Mouse (Mus musculus) kidney, adult 8-10 months (tissue): ENCODE data around the gene Gm26620.
A peak's percentile ranks its signal among the peaks of the same experiment; 100 is the strongest.

Experiments used
- DNase-seq, 2 experiments: peaks; one replicate each; pipeline ENCODE4 v3.0.0; 2022

The Gm26620 gene

DNA sequence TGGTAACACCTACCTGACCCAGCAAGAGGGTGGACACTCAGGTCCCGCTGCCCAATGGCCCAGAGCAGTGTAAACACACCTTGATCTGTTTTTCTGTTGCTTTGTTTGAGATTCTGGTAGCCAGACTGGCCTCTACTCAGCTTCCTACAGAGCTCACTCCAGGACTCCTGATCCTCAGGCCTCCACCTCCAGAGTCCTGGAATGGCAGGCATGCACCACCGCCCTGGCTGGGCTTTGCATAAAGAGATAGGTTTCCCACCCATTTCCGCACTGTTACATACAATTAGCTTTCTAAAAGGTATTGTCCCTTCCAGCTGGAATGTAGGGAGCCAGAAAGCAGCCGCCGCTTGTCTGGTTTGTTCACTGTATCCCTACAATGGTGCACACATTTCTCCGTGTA is 13.5 kb upstream of the Gm26620 start:
- no peak for DNase-seq

DNA sequence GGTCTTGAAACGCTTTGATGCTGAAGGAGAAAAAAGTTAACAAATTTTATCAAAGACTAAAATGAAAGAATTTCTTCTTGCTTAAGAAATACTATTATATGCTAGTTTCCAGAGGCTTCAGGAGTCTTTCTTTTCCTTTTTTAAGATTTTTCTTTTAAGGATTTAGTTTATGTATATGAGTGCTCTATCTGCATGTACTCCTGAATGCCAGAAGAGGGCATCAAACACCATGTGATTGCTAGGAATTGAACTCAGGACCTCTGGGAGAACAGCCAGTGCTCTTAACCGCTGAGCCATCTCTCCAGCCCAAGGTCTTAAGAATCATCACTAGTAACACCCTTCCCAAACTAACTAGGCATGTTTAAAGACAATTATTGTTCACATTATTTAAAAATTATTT is 12.9 kb upstream of the Gm26620 start:
- DNase-seq: no peak

GRCm38 (mm10) chr1:170875676-170876075 is 9.2 kb upstream of the Gm26620 start:
- no peak for DNase-seq

DNA sequence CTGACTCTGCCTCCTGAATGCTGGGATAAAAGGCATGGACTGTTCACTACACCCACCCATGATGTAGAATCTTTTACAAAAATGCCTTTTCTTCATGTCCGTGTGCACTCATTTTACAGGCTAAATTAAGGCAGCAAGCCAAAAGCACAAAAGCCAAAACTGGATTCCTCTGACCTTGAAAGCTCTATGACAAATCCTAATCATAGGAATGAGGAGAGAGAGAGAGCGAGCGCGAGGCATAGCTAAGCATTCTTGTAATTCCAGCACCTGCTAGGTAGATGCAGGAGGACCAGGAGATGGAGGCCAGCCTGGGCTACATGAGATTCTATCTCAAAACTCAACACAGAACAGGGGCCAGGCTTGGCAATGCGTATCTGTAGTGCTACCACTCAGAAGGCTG is 8.0 kb upstream of the Gm26620 start:
- no peak for DNase-seq

DNA sequence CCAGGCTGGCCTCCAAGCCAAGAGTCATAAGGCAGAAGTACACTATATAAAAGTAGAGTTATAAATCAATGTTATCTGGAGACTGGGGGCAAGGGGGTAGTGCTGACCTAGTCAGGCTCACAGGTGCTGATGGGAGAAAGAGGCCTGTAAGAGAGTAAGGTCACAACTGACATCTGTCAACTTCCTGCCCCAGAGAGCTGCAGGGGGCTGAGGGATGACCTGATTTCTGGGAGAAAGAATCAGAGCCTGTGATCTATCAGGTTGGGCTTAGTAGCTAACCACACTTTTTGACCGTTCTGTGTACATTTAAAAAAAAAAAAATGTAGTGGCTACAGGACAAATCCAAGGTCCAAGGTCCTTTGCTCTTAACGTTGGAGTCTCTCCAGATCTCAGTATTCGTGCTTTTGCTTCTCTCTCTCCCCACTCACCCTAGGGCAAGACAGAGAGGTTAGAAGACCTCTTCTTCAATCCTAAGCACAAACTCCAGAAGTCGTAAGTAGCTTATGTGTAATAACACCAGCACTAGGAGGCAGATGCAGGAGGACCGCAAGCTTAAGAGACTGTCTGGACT is 1.9 kb upstream of the Gm26620 start:
- peak in 1 of 2 experiments; percentile 59 for DNase-seq

DNA sequence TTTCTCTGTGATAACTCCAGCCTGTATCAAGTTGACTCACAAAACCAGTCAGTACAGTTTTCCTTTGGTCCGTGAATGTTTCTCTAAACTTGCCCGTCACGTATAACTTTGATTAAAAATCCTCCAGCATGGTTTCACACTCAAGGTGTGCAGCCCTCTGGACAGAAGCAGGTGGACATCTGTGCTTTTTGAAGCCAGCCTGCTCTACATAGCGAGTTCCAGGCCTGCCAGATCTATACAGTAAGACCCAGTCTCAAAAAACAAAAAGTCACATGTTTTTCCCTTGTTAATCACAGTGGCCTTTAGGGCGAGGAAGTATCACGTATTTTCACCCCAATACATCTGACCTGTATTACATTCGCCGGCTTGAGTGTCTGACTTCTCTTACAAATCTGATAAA is 475 bp upstream of the Gm26620 start:
- DNase-seq: no peak

DNA sequence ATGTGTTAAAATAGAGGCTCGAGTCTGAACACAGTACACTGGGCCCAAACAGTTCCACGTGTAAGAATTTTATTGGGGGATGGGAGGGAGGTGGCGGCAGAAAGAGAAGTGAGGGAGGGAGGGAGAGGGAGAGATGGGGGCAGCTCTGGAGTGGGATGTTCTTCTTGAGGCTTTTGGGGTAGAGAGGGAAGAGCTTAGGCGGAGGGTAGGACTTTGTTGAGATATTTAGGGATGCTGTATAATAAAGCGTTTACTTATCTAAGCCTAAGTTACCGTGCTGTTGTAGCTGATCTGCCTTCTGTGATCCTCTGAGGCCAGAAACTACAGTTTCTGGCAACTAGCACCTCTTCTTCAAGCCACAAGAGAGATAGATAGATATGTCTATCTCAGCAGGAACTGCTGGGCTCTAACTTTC is 1.2 kb downstream of the Gm26620 start:
- no peak for DNase-seq

- DNase-seq: no peak
Observed at GRCm38 (mm10) chr1:170889310-170889709, 4.4 kb downstream of the Gm26620 start.

DNA sequence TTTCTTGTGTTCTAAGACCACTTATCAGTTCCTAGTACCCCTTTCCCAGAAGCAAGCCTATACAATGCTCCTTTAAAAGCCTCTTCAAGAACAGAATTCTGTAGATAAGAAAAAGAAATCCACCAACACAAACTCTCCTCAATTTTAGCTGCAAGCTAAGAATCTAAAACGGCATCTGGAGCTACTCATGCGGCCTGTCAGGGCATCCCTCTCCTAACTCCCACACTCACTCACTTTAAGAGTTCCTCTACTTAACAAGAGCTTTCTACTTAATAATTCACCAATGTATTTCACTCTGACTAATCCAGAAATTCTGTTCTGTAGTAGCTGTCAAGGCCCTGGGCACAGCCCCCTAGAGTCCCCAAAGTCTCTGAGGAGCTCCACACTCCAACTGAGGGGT is 6.8 kb downstream of the Gm26620 start:
- DNase-seq: no peak

GRCm38 (mm10) chr1:170892279-170892678 is 7.4 kb downstream of the Gm26620 start:
- no peak for DNase-seq

GRCm38 (mm10) chr1:170894603-170895602 is 10.0 kb downstream of the Gm26620 start:
- DNase-seq: peak in 1 of 2 experiments; percentile 22

DNA sequence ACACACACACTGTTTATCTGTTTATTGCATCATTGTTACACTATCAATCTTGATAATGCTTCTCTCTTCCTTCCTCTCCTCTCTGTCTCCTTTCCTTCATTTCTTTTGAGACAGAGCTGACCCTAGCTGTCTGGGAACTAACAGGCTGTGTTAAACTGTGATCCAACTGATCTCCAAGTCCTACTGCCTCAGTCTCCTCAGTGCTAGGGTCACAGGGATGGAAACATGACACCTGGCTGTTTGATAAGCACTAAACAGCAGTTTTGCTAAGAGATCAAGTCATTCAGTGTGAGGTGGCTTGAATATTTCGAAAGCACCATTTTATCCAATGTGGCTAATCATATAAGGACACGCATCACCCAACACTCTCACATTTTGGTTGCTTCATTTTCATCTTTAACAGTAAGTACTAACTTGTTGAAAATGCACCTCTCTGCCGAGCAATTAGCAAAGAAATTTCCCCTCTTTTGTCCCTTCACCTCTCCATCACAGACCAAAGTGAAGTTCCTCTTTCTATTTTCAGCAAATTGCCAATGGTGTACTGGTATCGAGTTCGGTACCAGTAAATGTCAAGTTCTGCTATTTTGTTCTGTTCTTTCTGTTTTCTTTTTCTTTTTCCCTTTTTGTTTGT is 11.9 kb downstream of the Gm26620 start:
- DNase-seq: no peak

DNA sequence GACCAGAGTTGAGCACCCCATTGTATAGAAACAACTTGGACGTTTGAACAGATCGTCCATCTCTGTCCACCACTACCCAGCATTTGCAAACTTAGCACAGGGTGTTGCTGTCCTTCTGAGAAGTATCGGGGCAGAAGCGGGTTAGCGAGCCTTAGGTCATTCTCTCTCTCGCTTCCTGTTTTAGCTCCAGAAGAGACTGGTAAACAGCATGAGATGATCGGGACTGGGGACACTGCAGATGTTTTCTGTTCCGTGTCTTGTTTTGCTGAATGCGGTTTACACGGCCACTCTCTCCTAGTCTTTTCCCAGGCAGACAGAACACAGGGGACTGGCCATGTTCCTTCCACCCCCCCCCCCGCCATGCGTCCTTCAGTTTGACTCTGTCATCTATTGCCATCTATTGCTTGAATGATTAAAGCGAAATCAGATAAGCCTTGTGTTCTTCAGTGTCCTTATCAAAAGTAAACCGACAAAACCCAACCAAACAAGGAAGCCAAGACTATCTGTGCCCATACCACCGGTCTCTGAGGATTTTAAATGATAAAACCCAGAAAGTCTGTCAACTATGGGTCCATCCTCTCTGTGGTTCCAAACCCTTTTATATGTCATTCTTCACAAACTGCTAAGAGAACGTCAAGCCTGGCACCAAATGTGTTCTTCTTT is 13.7 kb downstream of the Gm26620 start:
- no peak for DNase-seq

DNA sequence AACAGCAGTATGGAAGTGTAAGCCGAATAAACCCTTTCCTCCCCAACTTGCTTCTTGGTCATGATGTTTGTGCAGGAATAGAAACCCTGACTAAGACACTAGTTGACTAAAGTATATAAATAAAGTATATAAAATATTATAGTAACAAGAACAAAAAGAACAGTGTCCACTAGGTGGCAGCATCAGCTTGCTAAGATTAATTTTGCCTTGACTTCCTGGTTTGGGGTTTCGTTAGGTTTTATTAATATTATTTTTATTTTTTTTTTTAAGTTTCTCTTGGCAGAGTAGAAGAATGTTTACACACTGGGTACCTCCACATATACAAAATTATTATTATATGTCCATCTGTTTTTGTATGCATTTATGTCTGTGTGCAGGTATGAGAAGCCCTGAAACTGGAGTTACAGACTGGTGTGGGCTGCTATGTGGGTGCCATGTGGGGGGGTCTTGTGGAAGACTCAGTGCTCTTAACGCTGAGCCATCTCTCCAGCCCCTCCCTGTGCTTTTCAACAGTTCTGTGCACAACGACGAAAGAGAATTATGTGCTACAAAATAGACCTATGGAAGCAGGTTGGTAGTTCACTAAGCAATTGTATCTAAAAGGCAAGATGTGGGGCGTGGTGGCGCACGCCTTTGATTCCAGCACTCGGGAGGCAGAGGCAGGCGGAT is 16.1 kb downstream of the Gm26620 start:
- peak; percentile 22 to 59 for DNase-seq

- DNase-seq: peak; percentile 72 to 89
Observed at GRCm38 (mm10) chr1:170901536-170902238, 16.8 kb downstream of the Gm26620 start.

GRCm38 (mm10) chr1:170903485-170903884 is 18.6 kb downstream of the Gm26620 start:
- no peak for DNase-seq

DNA sequence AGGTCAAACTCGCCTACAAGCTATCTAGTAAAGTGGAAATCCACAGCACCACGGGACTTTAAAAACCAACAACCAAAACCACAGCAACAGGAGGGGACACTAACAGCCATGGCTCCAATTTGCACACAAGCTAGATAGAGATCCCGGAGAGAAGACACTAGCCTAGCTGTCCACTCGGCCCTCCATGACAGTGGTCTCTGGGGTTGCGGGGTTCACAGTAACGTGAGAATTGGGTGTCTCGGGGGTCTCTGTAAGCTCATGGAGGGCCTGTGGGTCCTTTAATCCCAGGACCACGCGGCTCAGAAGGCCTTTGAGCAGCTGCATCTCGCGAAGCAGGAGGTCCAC is 22.2 kb downstream of the Gm26620 start:
- DNase-seq: no peak

DNA sequence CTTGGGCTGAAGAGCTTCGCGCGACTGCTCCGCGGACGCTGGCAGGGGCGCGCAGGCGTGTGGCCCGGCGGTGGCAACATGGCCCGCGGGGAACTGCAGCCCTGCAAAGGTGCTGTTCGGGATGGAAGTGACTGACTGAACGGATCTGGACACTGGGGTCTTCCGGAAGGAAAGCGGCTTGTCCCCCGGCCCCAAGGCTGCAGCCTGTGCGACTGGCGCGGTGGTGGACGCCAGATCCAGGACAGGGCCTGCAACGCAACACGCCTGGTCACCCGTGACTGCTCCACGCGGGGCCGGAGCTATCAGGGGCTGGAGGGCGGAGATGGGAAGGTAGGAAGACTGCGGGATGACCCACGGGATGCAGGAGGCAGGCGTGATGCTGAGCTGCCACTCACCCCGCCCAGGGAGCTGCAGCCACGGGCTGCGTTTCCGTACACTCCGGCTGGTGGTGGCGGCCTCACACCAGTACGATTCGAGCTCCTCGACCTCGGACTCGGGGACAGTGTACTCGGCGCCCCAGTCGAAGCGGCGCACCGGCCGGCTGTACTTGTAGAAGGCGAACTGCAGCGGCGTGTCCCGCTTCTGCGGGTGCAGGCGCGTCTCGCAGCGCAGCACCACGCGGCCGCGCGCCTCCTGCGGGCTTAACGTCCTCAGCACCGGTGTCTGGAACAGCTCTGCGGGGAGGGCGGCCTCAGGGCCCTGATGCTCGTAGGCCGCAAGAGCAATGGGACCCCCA is 22.8 kb downstream of the Gm26620 start:
- DNase-seq: no peak

GRCm38 (mm10) chr1:170908341-170908740 is 23.5 kb downstream of the Gm26620 start:
- DNase-seq: no peak

GRCm38 (mm10) chr1:170911907-170912660 is 27.2 kb downstream of the Gm26620 start:
- no peak for DNase-seq
